Mouse (Mus musculus): ENCODE data around the gene Tmem198.

GRCm38 (mm10) chr1:75487040-75487404 is 7.7 kb downstream of the Tmem198 start:
- TF ChIP-seq POLR2A (IDR thresholded peaks at IDR 0.05; ENCODE audit: control insufficient read depth, extremely low read depth, insufficient read depth, low read length, poor library complexity) (no peak), CTCF (IDR thresholded peaks at IDR 0.05; ENCODE audit: borderline replicate concordance, control insufficient read depth, extremely low read depth, insufficient read depth, low read length, poor library complexity) (no peak)

All from thymus, adult 2 months (tissue).